Mouse (Mus musculus) CH12.LX (cell line): Measurements from ENCODE around the gene Rnf5. TPM values are rescaled to one million over a fixed set of nuclear protein-coding genes. Genes with fewer than 3 reads are reported as not detected.

Experiments
- DNase-seq: peaks from one replicate; pipeline ENCODE4 v3.0.0-alpha.2; 2013; ENCODE audit errors: extremely low read depth
- H3K27ac ChIP-seq: 2 replicates; pipeline ENCODE4 v1.5.1; 2012; ENCODE audit warnings: low read depth, mild to moderate bottlenecking, control low read depth, moderate library complexity; ENCODE audit not compliant: insufficient read depth
- H3K27me3 ChIP-seq: replicated peaks from 2 replicates; pipeline ENCODE3; 2012; ENCODE audit warnings: inconsistent platforms
- H3K36me3 ChIP-seq, 2 experiments: replicated peaks in 1 of 2; 2 replicates each; pipeline versions ENCODE3 to v1.6.1; 2012; ENCODE audit warnings: inconsistent platforms in 1 of 2, low read length in 1 of 2, mild to moderate bottlenecking in 1 of 2, mixed read lengths in 1 of 2, moderate library complexity in 1 of 2; ENCODE audit not compliant: control insufficient read depth in 1 of 2, insufficient read depth in 1 of 2
- H3K4me1 ChIP-seq, 2 experiments: 2 replicates each; pipeline ENCODE4 v1.6.1; 2012; ENCODE audit warnings: inconsistent platforms in 1 of 2, moderate library complexity in 1 of 2; ENCODE audit not compliant: insufficient read depth in 2 of 2, control insufficient read depth in 1 of 2
- H3K4me2 ChIP-seq: 2 replicates; pipeline ENCODE4 v1.6.1; 2012; ENCODE audit warnings: low read depth, mild to moderate bottlenecking, control low read depth; ENCODE audit not compliant: poor library complexity, insufficient read depth, severe bottlenecking
- H3K4me3 ChIP-seq, 3 experiments: fragments of 150-350 bp in 1 of 3; sonication (generic) in 1 of 3; replicated peaks in 1 of 3; 2 replicates each; pipeline versions ENCODE3 to v1.5.1; 2011 to 2012; ENCODE audit warnings: low read depth in 2 of 3, low read length in 2 of 3, mild to moderate bottlenecking in 2 of 3, moderate library complexity in 2 of 3, control low read depth in 1 of 3, improper control_type of control experiment in 1 of 3, inconsistent platforms in 1 of 3, mixed read lengths in 1 of 3; ENCODE audit not compliant: poor library complexity in 1 of 3
- H3K79me2 ChIP-seq: replicated peaks from 2 replicates; pipeline ENCODE4 v1.6.1; 2012; ENCODE audit warnings: mild to moderate bottlenecking, moderate library complexity; ENCODE audit not compliant: control insufficient read depth, poor library complexity, insufficient read depth, severe bottlenecking; ENCODE audit errors: extremely low read depth
- H3K9ac ChIP-seq: 2 replicates; pipeline ENCODE4 v1.6.1; 2012; ENCODE audit warnings: low read depth, mild to moderate bottlenecking, control low read depth, moderate library complexity; ENCODE audit not compliant: insufficient read depth
- H3K9me3 ChIP-seq: replicated peaks from 2 replicates; pipeline ENCODE3; 2012; ENCODE audit warnings: low read length, inconsistent platforms, mixed read lengths
- CHD1 ChIP-seq: IDR thresholded peaks from 2 replicates; pipeline ENCODE4 v1.6.1; 2012; ENCODE audit warnings: low read depth, low read length, improper control_type of control experiment, inconsistent platforms
- CTCF ChIP-seq, 2 experiments: IDR thresholded peaks in 1 of 2; conservative IDR thresholded peaks in 1 of 2; 2 replicates each; pipeline ENCODE4 v1.5.1; 2011 to 2012; ENCODE audit warnings: low read depth in 2 of 2, low read length in 2 of 2, improper control_type of control experiment in 1 of 2, inconsistent platforms in 1 of 2, mild to moderate bottlenecking in 1 of 2, moderate library complexity in 1 of 2
- ETS1 ChIP-seq: conservative IDR thresholded peaks from 2 replicates; pipeline ENCODE4 v1.6.1; 2012; ENCODE audit warnings: low read depth, mild to moderate bottlenecking, inconsistent platforms, low read length, improper control_type of control experiment, moderate library complexity
- IRF4 ChIP-seq: IDR thresholded peaks from 2 replicates; pipeline ENCODE4 v1.6.1; 2014; ENCODE audit warnings: low read depth, mild to moderate bottlenecking, inconsistent platforms, low read length, improper control_type of control experiment
- KAT2A ChIP-seq: IDR thresholded peaks from 2 replicates; pipeline ENCODE4 v1.6.1; 2012; ENCODE audit warnings: low read length, improper control_type of control experiment, inconsistent platforms; ENCODE audit not compliant: insufficient replicate concordance
- MAFK ChIP-seq: IDR thresholded peaks from 2 replicates; pipeline ENCODE4 v1.6.1; 2011; ENCODE audit warnings: low read length, improper control_type of control experiment; ENCODE audit not compliant: insufficient replicate concordance
- MAX ChIP-seq: IDR thresholded peaks from 2 replicates; pipeline ENCODE4 v1.6.1; 2011; ENCODE audit warnings: low read length, improper control_type of control experiment
- MEF2A ChIP-seq: IDR thresholded peaks from 2 replicates; pipeline ENCODE4 v1.6.1; 2014; ENCODE audit warnings: low read depth, mild to moderate bottlenecking, inconsistent platforms, low read length, improper control_type of control experiment, borderline replicate concordance
- NELFE ChIP-seq: IDR thresholded peaks from 2 replicates; pipeline ENCODE4 v1.6.1; 2011; ENCODE audit warnings: low read depth, low read length, improper control_type of control experiment
- NRF1 ChIP-seq: IDR thresholded peaks from 2 replicates; pipeline ENCODE4 v1.6.1; 2014; ENCODE audit warnings: low read depth, mild to moderate bottlenecking, inconsistent platforms, low read length, improper control_type of control experiment, moderate library complexity
- PAX5 ChIP-seq: IDR thresholded peaks from 2 replicates; pipeline ENCODE4 v1.6.1; 2012; ENCODE audit warnings: low read length, inconsistent platforms, mixed read lengths
- POLR2AphosphoS2 ChIP-seq: IDR thresholded peaks from 2 replicates; pipeline ENCODE4 v1.6.1; 2011; ENCODE audit warnings: low read depth, low read length, improper control_type of control experiment
- TCF12 ChIP-seq: IDR thresholded peaks from 2 replicates; pipeline ENCODE4 v1.6.1; 2014; ENCODE audit warnings: low read depth, mild to moderate bottlenecking, inconsistent platforms, low read length, improper control_type of control experiment
- ZKSCAN1 ChIP-seq: IDR thresholded peaks from 2 replicates; pipeline ENCODE4 v1.6.1; 2012; ENCODE audit warnings: low read depth, inconsistent platforms, low read length, improper control_type of control experiment, borderline replicate concordance
- dilution Hi-C: fragments of 300-500 bp; cut with MboI; formaldehyde crosslinking; loops from 2 replicates; pipeline ENCODE4 v1.14.3; 2020; ENCODE audit warnings: low sequenced_read_pairs; ENCODE audit not compliant: extremely low pct_unique_long_range_greater_than_20kb, extremely low pct_ligation_motif_present
- in situ Hi-C: fragments of 300-500 bp; cut with MboI; formaldehyde crosslinking; loops from 3 replicates; pipeline ENCODE4 v1.14.3; 2019; ENCODE audit warnings: low sequenced_read_pairs, low pct_ligation_motif_present, low pct_unique_long_range_greater_than_20kb, mixed read lengths
- polyA plus RNA-seq: library from polyadenylated mRNA; unstranded; fragments of >175 nt; gene quantifications from 2 replicates; pipeline ENCODE4 v1.2.1, GENCODE M21; 2012; ENCODE audit warnings: low read depth; ENCODE audit not compliant: insufficient read length
- total RNA-seq, 2 experiments: library from RNA; depleted of rRNA; stranded (reverse); fragments of 300-350 nt in 1 of 2; fragments of >200 nt in 1 of 2; gene quantifications; 2 replicates each; pipeline ENCODE4 v1.2.3; 2012 to 2014

Gene Rnf5
- total and polyA plus RNA-seq, 3 experiments, result 8.4 to 35.1 (median 20.6) TPM

DNA sequence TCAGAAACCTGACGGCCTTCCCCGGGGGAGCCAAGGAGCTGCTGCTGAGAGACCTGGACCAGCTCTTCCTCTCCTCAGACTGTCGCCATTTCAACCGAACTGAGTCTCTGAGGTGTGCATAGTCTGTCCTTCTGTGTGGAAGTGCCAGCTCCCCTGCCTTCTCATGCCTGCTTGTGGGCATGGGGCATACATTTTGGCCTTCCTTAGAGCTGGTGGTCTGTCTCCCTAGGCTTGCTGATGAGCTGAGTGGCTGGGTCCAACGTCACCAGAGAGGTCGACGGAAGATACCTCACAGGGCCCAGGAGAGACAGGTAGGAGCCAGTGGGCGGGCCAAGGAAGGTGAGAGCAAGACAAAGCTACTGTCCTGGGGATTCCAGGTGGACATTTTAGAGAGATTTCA lies 49.5 kb upstream of the Rnf5 start:
- H3K4me2 ChIP-seq, result no peak overlapping the region
- dilution Hi-C loops, result no loop called here
- peaks cover 52 to 83% of the 10 kb centered on the region in 2 experiments for H3K36me3 ChIP-seq
- no peak for TF ChIP-seq CHD1
- TF ChIP-seq ZKSCAN1, result no peak
- no peak for TF ChIP-seq NRF1
- TF ChIP-seq TCF12, result no peak
- no peak for TF ChIP-seq ETS1
- TF ChIP-seq PAX5, result no peak
- TF ChIP-seq NELFE, result no peak
- TF ChIP-seq KAT2A, result no peak
- no peak for TF ChIP-seq MEF2A
- no peak for TF ChIP-seq IRF4
- TF ChIP-seq, all 38 proteins: peak for 0
- Histone ChIP-seq H3K9me3 (no peaks in the 10 kb centered on the region), H3K27ac (no peak overlapping the region), H3K79me2 (no peaks in the 10 kb centered on the region), H3K27me3 (no peaks in the 10 kb centered on the region), H3K9ac (no peak overlapping the region), H3K4me3 (no peak overlapping the region), H3K4me1 (peaks cover 16 to 20% of the 10 kb centered on the region in 2 experiments)
- in situ Hi-C loops, result no loop called here
- DNase-seq, result no peak

DNA sequence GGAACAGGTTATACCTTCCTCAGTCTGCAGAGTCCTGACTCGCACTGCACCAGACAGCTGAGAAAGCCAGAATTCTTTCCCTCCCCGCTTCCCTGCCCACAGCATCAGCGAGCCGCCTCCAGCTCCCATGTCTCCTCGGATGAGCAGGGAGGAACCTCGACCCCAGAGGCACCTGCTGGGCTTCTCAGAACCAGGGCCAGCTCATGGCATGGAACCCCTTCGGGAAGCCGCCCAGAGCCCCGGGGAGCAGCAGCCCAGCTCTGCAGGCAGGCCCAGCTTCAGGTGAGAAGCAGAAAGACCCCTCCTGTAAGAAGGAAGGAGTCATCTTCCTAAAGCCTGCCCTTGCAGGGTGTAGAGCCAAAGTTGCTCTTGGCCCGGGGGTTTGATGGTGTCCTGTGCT lies 49.1 kb upstream of the Rnf5 start:
- no peaks in the 10 kb centered on the region for H3K27me3 ChIP-seq
- H3K4me2 ChIP-seq, result no peak overlapping the region
- H3K79me2 ChIP-seq, result no peaks in the 10 kb centered on the region
- in situ Hi-C loops, result no loop called here
- peaks cover 52 to 83% of the 10 kb centered on the region in 2 experiments for H3K36me3 ChIP-seq
- TF ChIP-seq POLR2AphosphoS2 (0 out of 2 replicates have a peak, but pooled peaks have one; percentile 48), MAX (no peak)
- DNase-seq, result no peak
- H3K4me1 ChIP-seq, result peaks cover 16 to 24% of the 10 kb centered on the region in 2 experiments
- dilution Hi-C loops, result no loop called here
- no peaks in the 10 kb centered on the region for H3K9me3 ChIP-seq
- no peak overlapping the region for H3K9ac ChIP-seq
- no peak overlapping the region for H3K27ac ChIP-seq
- H3K4me3 ChIP-seq, result no peak overlapping the region

DNA sequence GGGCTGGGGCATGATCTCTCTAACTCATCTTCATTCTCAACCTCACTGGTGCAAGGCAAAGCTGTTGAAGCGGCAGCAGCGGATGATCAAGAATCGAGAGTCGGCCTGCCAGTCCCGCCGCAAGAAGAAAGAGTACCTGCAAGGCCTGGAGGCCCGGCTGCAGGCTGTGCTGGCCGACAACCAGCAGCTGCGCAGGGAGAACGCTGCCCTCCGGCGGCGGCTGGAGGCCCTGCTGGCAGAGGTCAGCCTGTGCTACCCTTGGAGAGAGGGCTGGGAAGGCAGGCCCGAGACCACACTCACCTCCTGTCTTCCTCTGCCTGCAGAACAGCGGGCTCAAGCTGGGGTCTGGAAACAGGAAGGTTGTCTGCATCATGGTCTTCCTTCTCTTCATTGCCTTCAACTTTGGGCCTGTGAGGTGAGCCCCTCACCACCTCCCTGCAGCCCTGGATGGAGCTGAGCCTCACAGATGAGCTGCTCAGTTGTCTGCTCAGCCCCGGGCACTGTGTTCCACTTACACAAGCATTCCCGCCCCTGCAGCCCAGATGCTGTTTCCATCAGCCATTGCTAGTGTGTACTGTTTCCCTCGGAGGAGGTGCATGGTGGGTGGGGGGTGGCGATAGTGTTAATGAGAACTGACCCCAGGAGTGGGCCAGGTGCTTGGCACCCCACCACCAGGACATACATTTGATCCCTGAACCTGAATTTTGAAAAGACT lies 48.2 kb upstream of the Rnf5 start:
- TF ChIP-seq CTCF (conservative IDR thresholded peaks at IDR 0.05 in 1 of 2, IDR thresholded peaks at IDR 0.05 in 1 of 2; ENCODE audit: low read depth in 2 of 2, low read length in 2 of 2) (peak in 1 of 2 experiments; percentile 43; a peak in 2 of 4 replicates), MAFK (no peak)
- Histone ChIP-seq H3K36me3 (peaks cover 52 to 83% of the 10 kb centered on the region in 2 experiments), H3K4me2 (no peak overlapping the region), H3K27me3 (no peaks in the 10 kb centered on the region), H3K9me3 (no peaks in the 10 kb centered on the region), H3K9ac (no peak overlapping the region), H3K4me3 (no peak overlapping the region), H3K79me2 (no peaks in the 10 kb centered on the region), H3K4me1 (peaks cover 16 to 25% of the 10 kb centered on the region in 2 experiments), H3K27ac (no peak overlapping the region)
- dilution Hi-C loops, result no loop called here
- no peak for DNase-seq
- in situ Hi-C loops, result no loop called here
